Mouse (Mus musculus) lung, adult 2 months (tissue): ENCODE data around the gene Sox15.

Experiments
- CTCF ChIP-seq: fragments of 200-500 bp; IDR thresholded peaks from 2 replicates; pipeline ENCODE4 v1.5.1; 2011; ENCODE audit warnings: mild to moderate bottlenecking, low read length, control low read depth; ENCODE audit not compliant: insufficient read depth
- POLR2A ChIP-seq: fragments of 200-500 bp; IDR thresholded peaks from 2 replicates; pipeline ENCODE4 v1.6.1; 2011; ENCODE audit warnings: low read depth, mild to moderate bottlenecking, control low read depth, low read length, borderline replicate concordance; ENCODE audit errors: extremely low read depth

DNA sequence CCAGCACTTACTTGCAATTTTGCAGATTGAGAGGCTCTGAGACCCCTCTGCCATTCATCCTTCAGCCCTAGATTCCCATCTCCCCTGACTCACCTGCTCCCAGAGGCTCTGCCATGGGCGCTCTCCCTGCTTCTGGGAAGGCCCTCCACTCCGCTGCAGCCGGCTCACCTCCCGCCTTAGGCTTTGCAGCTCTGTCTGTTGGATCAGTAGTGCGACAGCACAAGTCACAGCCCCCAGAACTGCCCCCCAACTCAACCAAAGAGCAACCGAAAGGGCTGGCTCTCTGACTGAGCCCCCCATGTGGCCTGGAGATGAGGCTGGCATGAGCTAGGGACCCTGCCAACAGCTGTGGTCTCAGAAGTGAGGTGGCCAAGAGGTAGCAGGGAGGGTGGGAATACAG lies 29.8 kb downstream of the Sox15 start:
- TF ChIP-seq POLR2A (no peak), CTCF (no peak)
